Mouse (Mus musculus): ENCODE results near the gene Fastkd5.

Gene Fastkd5

GRCm38 (mm10) chr2:130634006-130634738 is 4.3 kb upstream of the Fastkd5 start:
- in situ Hi-C loops (cut with MseI, MboI): no loop called here

- in situ Hi-C loops (cut with MseI, MboI): no loop called here
Observed at GRCm38 (mm10) chr2:130632887-130633675, 3.3 kb upstream of the Fastkd5 start.

- in situ Hi-C loops (cut with MseI, MboI): no loop called here
Observed at GRCm38 (mm10) chr2:130632416-130632815, 2.6 kb upstream of the Fastkd5 start.

GRCm38 (mm10) chr2:130629080-130629838 is 568 bp downstream of the Fastkd5 start:
- in situ Hi-C loops (cut with MseI, MboI): no loop called here

GRCm38 (mm10) chr2:130628424-130628823 is 1.4 kb downstream of the Fastkd5 start:
- in situ Hi-C loops (cut with MseI, MboI): no loop called here

GRCm38 (mm10) chr2:130618972-130619371 is 10.9 kb downstream of the Fastkd5 start:
- in situ Hi-C loops (cut with MseI, MboI): no loop called here

- in situ Hi-C loops (cut with MseI, MboI): no loop called here
Observed at GRCm38 (mm10) chr2:130613091-130613490, 16.7 kb downstream of the Fastkd5 start.

GRCm38 (mm10) chr2:130602195-130602594 is 27.6 kb downstream of the Fastkd5 start:
- in situ Hi-C loops (cut with MseI, MboI): no loop called here

- in situ Hi-C loops (cut with MseI, MboI): no loop called here
Observed at GRCm38 (mm10) chr2:130598399-130598798, 31.4 kb downstream of the Fastkd5 start.

- in situ Hi-C loops (cut with MseI, MboI): no loop called here
Observed at GRCm38 (mm10) chr2:130597601-130598010, 32.2 kb downstream of the Fastkd5 start.

GRCm38 (mm10) chr2:130595596-130595995 is 34.2 kb downstream of the Fastkd5 start:
- in situ Hi-C loops (cut with MseI, MboI): no loop called here

- in situ Hi-C loops (cut with MseI, MboI): no loop called here
Observed at GRCm38 (mm10) chr2:130591016-130591415, 38.8 kb downstream of the Fastkd5 start.

- in situ Hi-C loops (cut with MseI, MboI): no loop called here
Observed at GRCm38 (mm10) chr2:130589761-130590160, 40.1 kb downstream of the Fastkd5 start.

- in situ Hi-C loops (cut with MseI, MboI): no loop called here
Observed at GRCm38 (mm10) chr2:130589157-130589556, 40.7 kb downstream of the Fastkd5 start.

GRCm38 (mm10) chr2:130588373-130588772 is 41.5 kb downstream of the Fastkd5 start:
- in situ Hi-C loops (cut with MseI, MboI): no loop called here

GRCm38 (mm10) chr2:130586016-130586415 is 43.8 kb downstream of the Fastkd5 start:
- in situ Hi-C loops (cut with MseI, MboI): no loop called here

GRCm38 (mm10) chr2:130583902-130584560 is 45.8 kb downstream of the Fastkd5 start:
- in situ Hi-C loops (cut with MseI, MboI): no loop called here

- in situ Hi-C loops (cut with MseI, MboI): no loop called here
Observed at GRCm38 (mm10) chr2:130582552-130582951, 47.3 kb downstream of the Fastkd5 start, which contains the start of gene Avp. Gene Avp (minus strand): TSS chr2:130582554.

GRCm38 (mm10) chr2:130581201-130581600 is 48.6 kb downstream of the Fastkd5 start:
- in situ Hi-C loops (cut with MseI, MboI): no loop called here

- in situ Hi-C loops (cut with MseI, MboI): no loop called here
Observed at GRCm38 (mm10) chr2:130579791-130580190, 50.0 kb downstream of the Fastkd5 start.

GRCm38 (mm10) chr2:130578148-130578547 is 51.7 kb downstream of the Fastkd5 start:
- in situ Hi-C loops (cut with MseI, MboI): no loop called here

- in situ Hi-C loops (cut with MseI, MboI): no loop called here
Observed at GRCm38 (mm10) chr2:130577632-130578031, 52.2 kb downstream of the Fastkd5 start.

Data from mouse trophoblast stem cell (cell line).